Mouse (Mus musculus) intestine, embryonic 14.5 days (tissue): ENCODE results near the gene Sec23ip. TPM values are rescaled to one million over a fixed set of nuclear protein-coding genes. Genes with fewer than 3 reads are reported as not detected.

ENCODE experiments used
- ATAC-seq: fragments of 200-750 bp; cut with Nextera tagmentation; replicated peaks from 2 replicates; pipeline ENCODE4 v1.8.0; 2017; ENCODE audit warnings: low read depth, moderate number of reproducible peaks, moderate TSS enrichment, moderate library complexity; ENCODE audit not compliant: low FRiP score, low TSS enrichment
- DNase-seq: peaks from one replicate; pipeline ENCODE4 v3.0.0-alpha.2; 2018; ENCODE audit warnings: low spot score
- H3K27ac ChIP-seq: fragments of 300-500 bp; sonication (generic); 2 replicates; pipeline ENCODE4 v1.5.1; 2014; ENCODE audit warnings: low read depth, mild to moderate bottlenecking, control low read depth
- H3K27me3 ChIP-seq: fragments of 300-500 bp; sonication (generic); replicated peaks from 2 replicates; pipeline ENCODE4 v1.6.1; 2014; ENCODE audit warnings: low read length, control low read depth; ENCODE audit not compliant: control insufficient read depth, insufficient read depth
- H3K36me3 ChIP-seq: fragments of 300-500 bp; sonication (generic); 2 replicates; pipeline ENCODE4 v1.6.1; 2014; ENCODE audit warnings: low read length, control low read depth; ENCODE audit not compliant: control insufficient read depth, insufficient read depth
- H3K4me1 ChIP-seq: fragments of 300-500 bp; sonication (generic); replicated peaks from 2 replicates; pipeline ENCODE4 v1.6.1; 2014; ENCODE audit warnings: low read length, control low read depth, mixed read lengths; ENCODE audit not compliant: control insufficient read depth, insufficient read depth
- H3K4me2 ChIP-seq: fragments of 300-500 bp; sonication (generic); 2 replicates; pipeline ENCODE4 v1.6.1; 2014; ENCODE audit warnings: low read length
- H3K4me3 ChIP-seq: fragments of 300-500 bp; sonication (generic); 2 replicates; pipeline ENCODE4 v1.5.1; 2014; ENCODE audit warnings: low read depth, low read length, control low read depth, mixed read lengths
- H3K9ac ChIP-seq: fragments of 300-500 bp; sonication (generic); 2 replicates; pipeline ENCODE4 v1.6.1; 2014; ENCODE audit warnings: mild to moderate bottlenecking, low read length
- H3K9me3 ChIP-seq: fragments of 300-500 bp; sonication (generic); 2 replicates; pipeline ENCODE4 v1.6.1; 2016; ENCODE audit warnings: low read length, control low read depth; ENCODE audit not compliant: control insufficient read depth
- WGBS: fragments of 180-500 bp; shearing (Covaris S2); extraction: QIAGEN DNeasy Blood & Tissue Kit; methylation state at CpG from one replicate; pipeline ENCODE4 v1.1.7; 2014; 5-methylcytosine and 5-hydroxymethylcytosine counted together
- polyA plus RNA-seq: library from polyadenylated mRNA; unstranded; fragments of >200 nt; fragmentation: Nextera tagmentation; extraction: Ambion mirVana; gene quantifications from 2 replicates; pipeline ENCODE4 v1.2.1, GENCODE M21; 2014

Gene Sec23ip
- polyA plus RNA-seq, 1 experiment from 2014 or later = 34.0 TPM

DNA sequence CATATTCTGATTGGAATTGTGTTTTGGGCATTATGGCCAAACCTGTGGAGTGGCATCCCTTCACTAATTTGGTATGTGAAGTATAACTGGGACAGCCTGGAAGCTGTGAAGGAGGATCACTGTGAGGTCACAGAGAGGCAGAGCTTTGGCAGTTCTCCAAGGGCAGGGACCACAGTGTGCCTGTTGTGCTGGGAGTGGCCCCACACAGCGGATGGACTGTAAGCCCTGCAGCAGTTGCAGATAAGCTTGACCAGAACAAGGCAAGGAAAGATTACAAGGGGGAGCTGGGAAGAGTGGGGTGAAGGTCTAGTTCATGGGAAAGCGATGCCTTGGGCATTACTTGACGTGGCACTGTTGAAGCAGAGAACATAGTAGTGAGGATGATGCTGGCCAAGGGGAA is 4.0 kb downstream of the Sec23ip start:
- DNase-seq (peak; percentile 57), ATAC-seq (0 out of 2 replicates have a peak, but pooled peaks have one; percentile 7)
- H3K4me3 ChIP-seq = no peak overlapping the region
- WGBS = 52% methylated on average over 3 of the region's 3 CpGs
- H3K9me3 ChIP-seq = no peaks in the 10 kb centered on the region
- peaks cover 46% of the 10 kb centered on the region for H3K36me3 ChIP-seq
- H3K4me1 ChIP-seq = peaks cover 29% of the 10 kb centered on the region
- no peak overlapping the region for H3K4me2 ChIP-seq
- no peaks in the 10 kb centered on the region for H3K27me3 ChIP-seq
- no peak overlapping the region for H3K27ac ChIP-seq
- H3K9ac ChIP-seq = no peak overlapping the region

DNA sequence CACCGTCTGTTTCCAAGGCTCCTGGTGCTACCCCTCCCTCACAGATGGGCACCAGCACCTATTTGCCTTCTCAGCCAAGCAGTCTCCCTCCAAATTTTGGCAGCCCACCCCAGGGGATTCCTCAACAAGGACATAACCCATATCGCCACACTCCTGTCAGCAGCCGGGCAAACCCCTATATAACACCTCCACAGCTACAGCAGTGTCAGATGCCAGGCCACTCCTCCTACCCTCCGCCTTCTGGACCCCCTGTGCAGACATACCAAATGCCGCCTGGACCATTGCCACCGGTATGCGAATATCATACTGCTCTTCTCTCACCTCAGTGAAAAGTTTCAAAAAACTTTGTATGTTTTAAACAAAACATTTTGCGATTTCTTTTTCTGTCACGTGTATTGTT is 5.6 kb downstream of the Sec23ip start:
- peaks cover 61% of the 10 kb centered on the region for H3K36me3 ChIP-seq

DNA sequence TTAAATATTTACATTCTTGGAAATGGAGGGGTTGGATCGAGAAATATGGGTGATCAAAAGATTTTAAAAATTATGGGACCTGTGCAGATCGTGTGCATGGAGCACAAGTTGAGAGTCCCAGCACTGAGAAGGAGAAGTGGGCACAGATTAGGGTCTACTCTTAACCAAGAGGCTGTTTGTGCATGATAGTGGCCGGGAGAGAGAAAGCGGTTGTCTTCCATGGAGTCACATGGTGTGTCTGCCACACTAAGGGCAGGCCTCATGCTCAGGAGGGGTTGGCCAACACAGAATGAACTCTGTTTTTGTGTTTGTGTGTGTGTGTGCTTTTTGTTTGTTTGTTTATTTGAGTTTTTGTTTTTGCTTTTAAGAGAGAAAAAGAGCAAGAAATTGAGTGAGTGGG is 7.3 kb downstream of the Sec23ip start:
- Histone ChIP-seq H3K9ac (no peak overlapping the region), H3K4me3 (no peak overlapping the region), H3K36me3 (peaks cover 78% of the 10 kb centered on the region), H3K27me3 (no peaks in the 10 kb centered on the region), H3K4me2 (no peak overlapping the region), H3K4me1 (peaks cover 11% of the 10 kb centered on the region; the same call in 1 of the 2 replicates), H3K9me3 (no peaks in the 10 kb centered on the region), H3K27ac (no peak overlapping the region)
- no peak for ATAC-seq
- DNase-seq = no peak
- WGBS = 72% methylated on average over 4 of the region's 4 CpGs

More for the DNA sequence above, 5.6 kb downstream of the Sec23ip start:
- no peaks in the 10 kb centered on the region for H3K9me3 ChIP-seq
- no peak overlapping the region for H3K4me3 ChIP-seq
- H3K27me3 ChIP-seq = no peaks in the 10 kb centered on the region
- DNase-seq (no peak), ATAC-seq (no peak)
- peaks cover 26% of the 10 kb centered on the region for H3K4me1 ChIP-seq
- no peak overlapping the region for H3K9ac ChIP-seq
- 88% methylated on average over 9 of the region's 9 CpGs for WGBS
- no peak overlapping the region for H3K27ac ChIP-seq
- H3K4me2 ChIP-seq = no peak overlapping the region

DNA sequence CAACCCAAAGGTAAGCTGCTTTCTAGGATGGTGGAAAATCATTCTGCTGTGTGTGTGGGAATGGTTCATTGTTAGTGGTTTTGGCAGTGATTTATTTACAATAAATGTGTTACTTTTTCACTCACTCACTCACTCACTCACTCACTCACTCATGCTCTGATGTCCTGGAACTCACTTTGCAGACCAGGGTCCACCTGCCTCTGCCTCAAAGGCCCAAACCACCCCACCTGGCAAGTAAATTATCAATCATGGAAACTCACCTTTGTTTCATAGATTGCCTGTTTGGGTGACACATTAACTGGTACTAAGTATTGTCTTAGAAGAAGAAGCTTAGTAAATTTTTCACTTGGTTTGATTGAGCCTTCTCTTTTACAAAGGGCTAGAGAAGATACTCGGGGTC is 10.7 kb downstream of the Sec23ip start:
- H3K9me3 ChIP-seq = no peaks in the 10 kb centered on the region
- no peak overlapping the region for H3K4me3 ChIP-seq
- peaks cover 98% of the 10 kb centered on the region for H3K36me3 ChIP-seq
- H3K4me1 ChIP-seq = no peaks in the 10 kb centered on the region
- no peak overlapping the region for H3K9ac ChIP-seq
- ATAC-seq (no peak), DNase-seq (no peak)
- no peak overlapping the region for H3K27ac ChIP-seq
- no peak overlapping the region for H3K4me2 ChIP-seq
- H3K27me3 ChIP-seq = no peaks in the 10 kb centered on the region
- WGBS = 90% methylated on average over 1 of the region's 1 CpGs

DNA sequence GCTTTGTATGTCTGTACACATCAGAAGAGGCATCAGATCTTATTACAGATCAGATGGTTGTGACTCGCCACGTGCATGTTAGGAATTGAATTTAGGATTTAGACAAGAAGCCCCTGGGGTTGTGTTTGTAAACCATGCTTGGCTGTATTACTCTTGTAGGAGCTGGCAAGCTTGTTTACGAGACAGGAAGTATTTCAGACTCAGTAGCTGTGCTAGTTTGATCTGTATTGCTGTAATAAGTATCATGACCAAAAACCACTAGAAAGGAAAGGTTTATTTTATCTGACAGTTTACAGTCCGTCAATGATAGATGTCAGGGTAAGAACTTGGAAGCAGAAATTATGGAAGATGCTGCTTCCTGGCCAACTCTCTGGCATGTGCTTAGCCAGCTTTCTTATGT is 14.2 kb downstream of the Sec23ip start:
- Histone ChIP-seq H3K9me3 (no peaks in the 10 kb centered on the region), H3K27ac (no peak overlapping the region), H3K4me1 (no peaks in the 10 kb centered on the region), H3K4me2 (no peak overlapping the region), H3K27me3 (no peaks in the 10 kb centered on the region), H3K36me3 (peaks cover 99% of the 10 kb centered on the region), H3K4me3 (no peak overlapping the region), H3K9ac (no peak overlapping the region)
- WGBS = 85% methylated on average over 4 of the region's 4 CpGs
- ATAC-seq (no peak), DNase-seq (no peak)

DNA sequence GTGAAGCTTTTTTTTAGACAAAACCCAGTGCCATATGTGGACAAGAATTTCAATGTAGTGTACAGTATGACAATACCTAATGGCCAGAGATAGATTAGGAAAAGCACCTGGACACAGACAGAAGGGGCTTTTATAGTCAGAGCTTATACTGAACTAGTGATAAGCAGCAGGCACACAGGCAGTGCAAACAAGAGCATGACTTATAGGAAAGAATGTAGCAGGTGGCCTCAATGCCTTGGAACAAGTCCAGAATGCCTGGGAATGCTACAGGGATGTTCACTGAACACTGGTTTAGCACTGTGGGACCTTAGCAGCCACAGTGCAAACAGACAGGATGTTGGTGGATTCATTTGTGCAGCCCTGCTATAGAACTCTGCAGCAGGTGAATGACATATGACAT is 22.0 kb downstream of the Sec23ip start:
- no peak overlapping the region for H3K9ac ChIP-seq
- no peaks in the 10 kb centered on the region for H3K27me3 ChIP-seq
- H3K4me1 ChIP-seq = no peaks in the 10 kb centered on the region
- no peak overlapping the region for H3K4me2 ChIP-seq
- no peak for DNase-seq
- H3K27ac ChIP-seq = no peak overlapping the region
- H3K36me3 ChIP-seq = peaks cover 96% of the 10 kb centered on the region
- ATAC-seq = no peak
- H3K4me3 ChIP-seq = no peak overlapping the region
- no peaks in the 10 kb centered on the region for H3K9me3 ChIP-seq

DNA sequence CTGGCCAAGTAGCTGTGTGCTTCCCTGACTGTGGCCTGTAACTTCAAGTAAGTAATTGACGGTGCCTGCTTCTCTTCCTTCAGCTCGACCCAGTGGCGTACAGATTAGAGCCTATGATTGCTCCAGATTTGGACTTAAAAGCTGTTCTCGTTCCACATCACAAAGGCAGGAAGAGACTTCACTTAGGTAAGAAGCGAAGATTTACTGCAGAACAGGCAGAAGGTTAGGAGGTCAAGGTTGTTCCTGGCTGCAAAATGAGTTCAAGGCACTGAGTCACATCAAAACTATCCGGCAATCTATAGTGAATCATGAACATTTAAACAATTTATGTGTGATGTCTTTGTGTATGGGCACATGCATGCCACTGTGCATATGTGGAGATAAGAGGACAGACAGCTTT is 32.5 kb downstream of the Sec23ip start:
- no peaks in the 10 kb centered on the region for H3K9me3 ChIP-seq
- H3K4me3 ChIP-seq = no peak overlapping the region
- no peak for ATAC-seq
- H3K36me3 ChIP-seq = peaks cover 94% of the 10 kb centered on the region
- no peaks in the 10 kb centered on the region for H3K4me1 ChIP-seq
- DNase-seq = no peak
- H3K4me2 ChIP-seq = no peak overlapping the region
- WGBS = 80% methylated on average over 6 of the region's 6 CpGs
- no peaks in the 10 kb centered on the region for H3K27me3 ChIP-seq
- H3K9ac ChIP-seq = no peak overlapping the region
- no peak overlapping the region for H3K27ac ChIP-seq

DNA sequence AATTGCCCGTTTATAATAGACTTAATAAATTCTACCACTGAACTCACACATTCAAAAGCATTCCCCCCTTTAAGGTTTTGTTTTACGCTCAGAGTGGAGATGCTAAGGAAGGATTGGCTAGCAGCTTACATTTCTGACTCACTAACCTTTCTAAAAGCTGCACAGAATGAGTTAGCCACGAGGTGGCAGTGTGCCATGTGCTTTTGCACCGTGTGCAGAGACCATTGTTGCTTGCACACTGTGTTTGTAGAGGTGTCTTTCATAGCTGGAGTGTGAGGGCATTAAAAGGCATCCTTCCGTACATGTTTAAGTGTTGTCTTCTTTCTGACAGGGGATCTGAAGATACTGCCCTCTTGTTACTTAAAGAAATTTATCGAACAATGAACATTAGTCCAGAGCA is 34.6 kb downstream of the Sec23ip start:
- peaks cover 88% of the 10 kb centered on the region for H3K36me3 ChIP-seq

DNA sequence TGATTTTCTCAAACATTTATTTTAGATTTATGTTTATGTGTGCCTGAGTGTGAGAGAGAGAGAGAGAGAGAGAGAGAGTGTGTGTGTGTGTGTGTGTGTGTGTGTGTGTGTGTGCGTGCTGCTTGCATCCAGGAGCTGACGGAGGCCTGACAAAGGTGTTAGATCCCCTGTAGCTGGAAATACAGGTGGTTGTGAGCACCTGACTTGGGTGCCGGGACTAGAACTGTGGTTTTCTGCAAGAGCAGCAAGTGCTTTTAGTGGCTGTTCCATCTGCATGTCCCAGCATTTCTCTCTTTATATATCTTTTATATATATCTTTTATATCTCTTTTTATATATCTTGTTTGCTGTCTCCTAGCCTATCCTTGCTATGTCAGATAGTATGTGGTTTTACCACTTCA is 37.1 kb downstream of the Sec23ip start:
- WGBS = 94% methylated on average over 3 of the region's 3 CpGs

More for the DNA sequence above, 34.6 kb downstream of the Sec23ip start:
- ATAC-seq (no peak), DNase-seq (peak; percentile 64)
- Histone ChIP-seq H3K9ac (no peak overlapping the region), H3K27me3 (no peaks in the 10 kb centered on the region), H3K4me3 (no peak overlapping the region), H3K4me2 (no peak overlapping the region), H3K4me1 (no peaks in the 10 kb centered on the region), H3K9me3 (no peaks in the 10 kb centered on the region), H3K27ac (no peak overlapping the region)
- 50% methylated on average over 6 of the region's 6 CpGs for WGBS

More for the DNA sequence above, 37.1 kb downstream of the Sec23ip start:
- DNase-seq = no peak
- Histone ChIP-seq H3K9ac (no peak overlapping the region), H3K4me1 (no peaks in the 10 kb centered on the region), H3K36me3 (peaks cover 79% of the 10 kb centered on the region), H3K4me3 (no peak overlapping the region), H3K9me3 (no peaks in the 10 kb centered on the region), H3K27me3 (no peaks in the 10 kb centered on the region), H3K4me2 (no peak overlapping the region), H3K27ac (no peak overlapping the region)
- no peak for ATAC-seq
